Mouse (Mus musculus): ENCODE measurements at regions not wholly inside any gene's neighbourhood (a gene's known extent, or its start where the extent isn't known, plus 50 kb on each side); places are given as distances from the start of the nearest gene placed in this dataset.

GRCm38 (mm10) chr17:59279811-59280210 lies 266.6 kb upstream of the Nudt12 start:
- TF ChIP-seq CTCF (IDR thresholded peaks at IDR 0.05; ENCODE audit: low read depth) (no peak), EP300 (IDR thresholded peaks at IDR 0.05; ENCODE audit: low read depth) (no peak)

Measured in heart, postnatal 0 days (tissue).